Mouse (Mus musculus): ENCODE measurements around the gene Gm21987. TPM values are rescaled to one million over a fixed set of nuclear protein-coding genes. Genes with fewer than 3 reads are reported as not detected.

Gm21987 gene
- total and polyA plus RNA-seq, 3 experiments, result not detected

GRCm38 (mm10) chr16:38373439-38373838 lies 26.6 kb downstream of the Gm21987 start:
- Histone ChIP-seq H3K36me3 (ENCODE audit: control insufficient read depth in 1 of 2, insufficient read depth in 2 of 2, low read length in 2 of 2) (peaks cover 3 to 44% of the 10 kb centered on the region in 2 experiments; a peak in 3 of 4 replicates), H3K79me2 (ENCODE audit: control insufficient read depth, insufficient read depth, low read length, poor library complexity) (peaks cover 25% of the 10 kb centered on the region), H3K9me3 (replicated peaks; ENCODE audit: insufficient read depth, low read length) (no peaks in the 10 kb centered on the region), H3K4me1 (ENCODE audit: control insufficient read depth in 1 of 2, insufficient read depth in 2 of 2, low read length in 2 of 2) (peaks cover 26 to 54% of the 10 kb centered on the region in 2 experiments), H3K9ac (ENCODE audit: control insufficient read depth, low read depth, low read length, poor library complexity, severe bottlenecking) (peak overlapping the region; percentile 80), H3K4me3 (ENCODE audit: control insufficient read depth in 1 of 2, insufficient read depth in 1 of 2, low read depth in 2 of 2, low read length in 2 of 2) (peak overlapping the region; percentile 56 to 60), H3K27ac (ENCODE audit: control insufficient read depth, low read depth, low read length) (peak overlapping the region; percentile 100), H3K27me3 (ENCODE audit: control insufficient read depth in 1 of 2, insufficient read depth in 2 of 2, low read length in 2 of 2) (no peaks in the 10 kb centered on the region)
- DNase-seq (ENCODE audit: low read depth, low spot score), result peak; percentile 82
- TF ChIP-seq MAFK (IDR thresholded peaks at IDR 0.05; ENCODE audit: borderline replicate concordance, low read depth, low read length), result no peak
- no peak for TF ChIP-seq GABPA (IDR thresholded peaks at IDR 0.05; ENCODE audit: low read depth, low read length)
- TF ChIP-seq GATA1 (IDR thresholded peaks at IDR 0.05; ENCODE audit: low read depth, low read length), result no peak; the same call in 1 of the 2 replicates
- peak; percentile 46 for TF ChIP-seq RCOR1 (IDR thresholded peaks at IDR 0.05; ENCODE audit: low read depth, low read length)
- peak; percentile 87 for TF ChIP-seq NRF1 (IDR thresholded peaks at IDR 0.05; ENCODE audit: insufficient read depth, low read depth, low read length, poor library complexity, severe bottlenecking)
- peak; percentile 23 for TF ChIP-seq SIN3A (IDR thresholded peaks at IDR 0.05; ENCODE audit: low read length)
- peak; percentile 59 for TF ChIP-seq TCF12 (IDR thresholded peaks at IDR 0.05; ENCODE audit: low read depth, low read length)
- peak in 1 of 2 experiments; percentile 26; a peak in 1 of 4 replicates for TF ChIP-seq EP300 (IDR thresholded peaks at IDR 0.05; ENCODE audit: low read depth in 1 of 2, low read length in 2 of 2)
- TF ChIP-seq MYB (IDR thresholded peaks at IDR 0.05; ENCODE audit: low read depth, low read length), result no peak
- 0 out of 2 replicates have a peak, but pooled peaks have one; percentile 41 for TF ChIP-seq TBP (IDR thresholded peaks at IDR 0.05; ENCODE audit: low read depth, low read length)
- no peak for TF ChIP-seq POLR2AphosphoS5 (IDR thresholded peaks at IDR 0.05; ENCODE audit: borderline replicate concordance, low read depth, low read length)
- no peak for TF ChIP-seq KAT2A (conservative IDR thresholded peaks at IDR 0.05; ENCODE audit: low read depth, low read length)
- TF ChIP-seq BHLHE40 (IDR thresholded peaks at IDR 0.05; ENCODE audit: borderline replicate concordance, low read depth, low read length), result 0 out of 2 replicates have a peak, but pooled peaks have one; percentile 7
- 0 out of 2 replicates have a peak, but pooled peaks have one; percentile 11 for TF ChIP-seq USF1 (IDR thresholded peaks at IDR 0.05; ENCODE audit: low read depth, low read length)
- peak; percentile 69 for TF ChIP-seq HCFC1 (IDR thresholded peaks at IDR 0.05; ENCODE audit: low read depth, low read length)
- TF ChIP-seq NELFE (IDR thresholded peaks at IDR 0.05; ENCODE audit: low read depth, low read length), result peak; percentile 49
- TF ChIP-seq MXI1 (IDR thresholded peaks at IDR 0.05; ENCODE audit: low read depth, low read length), result peak; percentile 39
- TF ChIP-seq ETS1 (IDR thresholded peaks at IDR 0.05; ENCODE audit: low read depth, low read length), result peak; percentile 86
- TF ChIP-seq ZMIZ1 (IDR thresholded peaks at IDR 0.05; ENCODE audit: low read depth, low read length), result peak; percentile 77

- Histone ChIP-seq H3K27ac (ENCODE audit: control insufficient read depth, low read depth, low read length) (peak overlapping the region; percentile 100), H3K4me1 (ENCODE audit: control insufficient read depth in 1 of 2, insufficient read depth in 2 of 2, low read length in 2 of 2) (peaks cover 23 to 54% of the 10 kb centered on the region in 2 experiments), H3K9ac (ENCODE audit: control insufficient read depth, low read depth, low read length, poor library complexity, severe bottlenecking) (peak overlapping the region; percentile 80)
Measured at GRCm38 (mm10) chr16:38373941-38374340, 27.1 kb downstream of the Gm21987 start.

More at GRCm38 (mm10) chr16:38373941-38374340, 27.1 kb downstream of the Gm21987 start:
- peaks cover 3 to 42% of the 10 kb centered on the region in 2 experiments; a peak in 3 of 4 replicates for H3K36me3 ChIP-seq (ENCODE audit: control insufficient read depth in 1 of 2, insufficient read depth in 2 of 2, low read length in 2 of 2)
- no peaks in the 10 kb centered on the region for H3K9me3 ChIP-seq (replicated peaks; ENCODE audit: insufficient read depth, low read length)
- TF ChIP-seq RCOR1 (IDR thresholded peaks at IDR 0.05; ENCODE audit: low read depth, low read length) (no peak), TBP (IDR thresholded peaks at IDR 0.05; ENCODE audit: low read depth, low read length) (no peak), MYB (IDR thresholded peaks at IDR 0.05; ENCODE audit: low read depth, low read length) (no peak), BHLHE40 (IDR thresholded peaks at IDR 0.05; ENCODE audit: borderline replicate concordance, low read depth, low read length) (no peak), TCF12 (IDR thresholded peaks at IDR 0.05; ENCODE audit: low read depth, low read length) (no peak), EP300 (IDR thresholded peaks at IDR 0.05; ENCODE audit: low read depth in 1 of 2, low read length in 2 of 2) (no peak), MAZ (IDR thresholded peaks at IDR 0.05; ENCODE audit: low read depth, low read length) (no peak), ELF1 (IDR thresholded peaks at IDR 0.05; ENCODE audit: low read depth, low read length) (no peak), SIN3A (IDR thresholded peaks at IDR 0.05; ENCODE audit: low read length) (no peak), ZC3H11A (IDR thresholded peaks at IDR 0.05; ENCODE audit: low read depth, low read length) (no peak), USF2 (IDR thresholded peaks at IDR 0.05; ENCODE audit: borderline replicate concordance in 1 of 2, insufficient read depth in 1 of 2, low read depth in 1 of 2, low read length in 2 of 2) (no peak), E2F4 (IDR thresholded peaks at IDR 0.05; ENCODE audit: borderline replicate concordance, low read depth, low read length) (no peak), SMC3 (IDR thresholded peaks at IDR 0.05; ENCODE audit: low read depth, low read length) (no peak)
- H3K79me2 ChIP-seq (ENCODE audit: control insufficient read depth, insufficient read depth, low read length, poor library complexity), result peaks cover 25% of the 10 kb centered on the region
- peak; percentile 64 for DNase-seq (ENCODE audit: low read depth, low spot score)
- H3K27me3 ChIP-seq (ENCODE audit: control insufficient read depth in 1 of 2, insufficient read depth in 2 of 2, low read length in 2 of 2), result no peaks in the 10 kb centered on the region
- peak overlapping the region; percentile 56 to 60 for H3K4me3 ChIP-seq (ENCODE audit: control insufficient read depth in 1 of 2, insufficient read depth in 1 of 2, low read depth in 2 of 2, low read length in 2 of 2)

All from MEL (cell line).